Mouse (Mus musculus) liver, postnatal 0 days (tissue): ENCODE results near the gene Tcam1.

Experiments
- CTCF ChIP-seq: sonication (generic); IDR thresholded peaks from 2 replicates; pipeline ENCODE4 v1.5.1; 2016; ENCODE audit warnings: antibody characterized with exemption, low read depth
- EP300 ChIP-seq: IDR thresholded peaks from 2 replicates; pipeline ENCODE4 v1.6.1; 2016; ENCODE audit warnings: antibody characterized with exemption, low read depth, mild to moderate bottlenecking

DNA sequence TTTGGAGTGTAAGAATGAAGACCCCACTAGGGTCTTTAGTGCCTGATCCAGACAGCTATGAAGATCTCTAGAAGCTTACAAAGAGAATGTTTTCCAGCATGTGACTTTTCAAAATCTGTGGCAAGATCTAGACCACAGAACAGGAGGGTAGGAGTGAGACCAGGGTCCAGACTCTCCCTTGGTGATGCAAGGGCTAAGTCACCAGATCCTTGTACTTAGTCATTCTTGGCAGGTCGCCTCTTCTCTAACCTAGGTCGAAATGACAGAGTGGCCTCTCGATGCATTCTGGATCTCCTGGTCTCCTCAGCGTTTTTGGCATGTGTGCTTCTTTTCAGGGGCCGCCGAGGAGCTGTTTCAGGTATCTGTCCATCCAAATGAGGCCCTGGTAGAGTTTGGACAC lies 6.0 kb downstream of the Tcam1 start:
- no peak for TF ChIP-seq EP300
- no peak for TF ChIP-seq CTCF
